Mouse (Mus musculus) olfactory bulb, adult 2 months (tissue): Measurements from ENCODE around the gene Zfp992.
"Not testable (repeated sequence)": the region's sequence is repeated elsewhere in the genome, so short reads cannot be mapped to it uniquely, and the experiment has no call there.

Experiments
- CTCF ChIP-seq: fragments of 200-500 bp; IDR thresholded peaks from 2 replicates; pipeline ENCODE4 v1.5.1; 2012; ENCODE audit warnings: low read depth, mild to moderate bottlenecking, low read length, moderate library complexity; ENCODE audit not compliant: insufficient read depth
- POLR2A ChIP-seq: fragments of 200-500 bp; IDR thresholded peaks from 2 replicates; pipeline ENCODE4 v1.6.1; 2012; ENCODE audit warnings: mild to moderate bottlenecking, low read depth, low read length, moderate library complexity; ENCODE audit not compliant: insufficient read depth

DNA sequence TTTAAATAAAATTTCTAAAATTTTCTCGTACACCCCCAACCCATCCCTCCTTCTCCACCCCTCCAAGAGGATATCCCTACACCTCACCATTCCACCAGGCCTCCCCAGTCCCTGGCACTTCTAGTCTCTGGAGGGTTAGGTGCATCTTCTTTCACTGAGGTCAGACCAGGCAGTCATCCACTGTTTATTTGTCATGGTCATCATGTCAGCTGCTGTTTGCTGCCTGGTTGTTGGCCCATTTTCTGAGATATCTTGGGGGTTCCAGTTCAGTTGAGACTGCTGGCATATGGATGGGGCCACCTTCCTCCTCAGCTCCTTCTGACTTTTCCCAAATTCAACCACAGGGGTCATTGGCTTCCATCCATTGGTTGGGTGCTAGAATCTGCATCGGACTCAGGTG, 11.6 kb upstream of the Zfp992 start:
- not testable (repeated sequence) for TF ChIP-seq CTCF, POLR2A
